Mouse (Mus musculus) lung, embryonic 14.5 days (tissue): ENCODE results near the gene Klhdc2. TPM values are rescaled to one million over a fixed set of nuclear protein-coding genes. Genes with fewer than 3 reads are reported as not detected.
A peak's percentile ranks its signal among the peaks of the same experiment; 100 is the strongest.

ENCODE experiments used
- ATAC-seq: fragments of 200-750 bp; cut with Nextera tagmentation; 2 replicates; pipeline ENCODE4 v1.8.0; 2017; ENCODE audit warnings: mild to moderate bottlenecking, moderate TSS enrichment, moderate library complexity; ENCODE audit not compliant: insufficient read depth
- DNase-seq: peaks from one replicate; pipeline ENCODE4 v3.0.0-alpha.2; 2015
- H3K27ac ChIP-seq: fragments of 300-500 bp; sonication (generic); 2 replicates; pipeline ENCODE4 v1.5.1; 2014; ENCODE audit warnings: low read depth, mild to moderate bottlenecking, moderate library complexity
- H3K27me3 ChIP-seq: fragments of 300-500 bp; sonication (generic); 2 replicates; pipeline ENCODE4 v1.6.1; 2014; ENCODE audit warnings: low read length, control low read depth; ENCODE audit not compliant: insufficient read depth
- H3K36me3 ChIP-seq: fragments of 300-500 bp; sonication (generic); 2 replicates; pipeline ENCODE4 v1.6.1; 2014; ENCODE audit warnings: control low read depth; ENCODE audit not compliant: insufficient read depth
- H3K4me1 ChIP-seq: fragments of 300-500 bp; sonication (generic); 2 replicates; pipeline ENCODE4 v1.6.1; 2014; ENCODE audit warnings: antibody characterized with exemption, control low read depth; ENCODE audit not compliant: insufficient read depth
- H3K4me2 ChIP-seq: fragments of 300-500 bp; sonication (generic); 2 replicates; pipeline ENCODE4 v1.6.1; 2014; ENCODE audit warnings: mild to moderate bottlenecking
- H3K4me3 ChIP-seq: fragments of 300-500 bp; sonication (generic); 2 replicates; pipeline ENCODE4 v1.5.1; 2014; ENCODE audit warnings: low read depth, low read length
- H3K9ac ChIP-seq: fragments of 300-500 bp; sonication (generic); 2 replicates; pipeline ENCODE4 v1.6.1; 2014
- H3K9me3 ChIP-seq: fragments of 300-500 bp; sonication (generic); 2 replicates; pipeline ENCODE4 v1.6.1; 2016; ENCODE audit warnings: low read depth, low read length, control low read depth
- CTCF ChIP-seq: IDR thresholded peaks from 2 replicates; pipeline ENCODE4 v1.5.1; 2016; ENCODE audit warnings: antibody characterized with exemption, low read depth
- WGBS: fragments of 180-500 bp; shearing (Covaris S2); extraction: QIAGEN DNeasy Blood & Tissue Kit; methylation state at CpG from one replicate; pipeline ENCODE4 v1.1.7; 2014; 5-methylcytosine and 5-hydroxymethylcytosine counted together
- polyA plus RNA-seq: library from polyadenylated mRNA; unstranded; fragments of >200 nt; fragmentation: Nextera tagmentation; extraction: Ambion mirVana; gene quantifications from 2 replicates; pipeline ENCODE4 v1.2.1, GENCODE M21; 2014

Klhdc2 gene
- polyA plus RNA-seq: 141 and 142 TPM in 2 replicates

- no peaks in the 10 kb centered on the region for H3K27me3 ChIP-seq
- TF ChIP-seq CTCF: no peak
- WGBS: under 1% methylated on average over 98 of the region's 98 CpGs
- peak; percentile 98 for ATAC-seq
- H3K4me1 ChIP-seq: peaks cover 3% of the 10 kb centered on the region; the same call in 1 of the 2 replicates
- H3K27ac ChIP-seq: peak within 1 kb of the TSS; percentile 96
- peak within 1 kb of the TSS; percentile 96 for H3K4me3 ChIP-seq
- peak within 1 kb of the TSS; percentile 75 for H3K4me2 ChIP-seq
- peak; percentile 96 for DNase-seq
- peak within 1 kb of the TSS; percentile 97 for H3K9ac ChIP-seq
- H3K9me3 ChIP-seq: no peaks in the 10 kb centered on the region
- peaks cover 12% of the 10 kb centered on the region; the same call in 1 of the 2 replicates for H3K36me3 ChIP-seq
Measured at GRCm38 (mm10) chr12:69296511-69297410, at the start of gene Klhdc2. TSS of gene Klhdc2 (plus strand) at chr12:69296681.

GRCm38 (mm10) chr12:69249766-69250165 lies 46.7 kb upstream of the Klhdc2 start:
- WGBS: 87% methylated on average over 4 of the region's 4 CpGs
- Histone ChIP-seq H3K4me2 (no peak overlapping the region), H3K36me3 (no peaks in the 10 kb centered on the region), H3K9ac (no peak overlapping the region), H3K9me3 (no peaks in the 10 kb centered on the region), H3K27me3 (no peaks in the 10 kb centered on the region), H3K27ac (no peak overlapping the region), H3K4me3 (no peak overlapping the region), H3K4me1 (no peaks in the 10 kb centered on the region)
- DNase-seq: no peak
- no peak for ATAC-seq
- TF ChIP-seq CTCF: no peak

- Histone ChIP-seq H3K4me1 (no peaks in the 10 kb centered on the region), H3K4me2 (no peak overlapping the region), H3K36me3 (no peaks in the 10 kb centered on the region), H3K9ac (no peak overlapping the region), H3K9me3 (no peaks in the 10 kb centered on the region), H3K27me3 (no peaks in the 10 kb centered on the region), H3K4me3 (no peak overlapping the region), H3K27ac (no peak overlapping the region)
- ATAC-seq (no peak), DNase-seq (peak; percentile 16)
- no peak for TF ChIP-seq CTCF
- WGBS: 45% methylated on average over 8 of the region's 8 CpGs
Measured at GRCm38 (mm10) chr12:69250756-69251155, 45.7 kb upstream of the Klhdc2 start.

GRCm38 (mm10) chr12:69253806-69254205 lies 42.7 kb upstream of the Klhdc2 start:
- Histone ChIP-seq H3K4me3 (no peak overlapping the region), H3K27ac (no peak overlapping the region), H3K9ac (no peak overlapping the region), H3K36me3 (no peaks in the 10 kb centered on the region), H3K9me3 (no peaks in the 10 kb centered on the region), H3K4me1 (no peaks in the 10 kb centered on the region), H3K27me3 (no peaks in the 10 kb centered on the region), H3K4me2 (no peak overlapping the region)
- DNase-seq (no peak), ATAC-seq (no peak)
- no peak for TF ChIP-seq CTCF
- WGBS: 92% methylated on average over 1 of the region's 1 CpGs

GRCm38 (mm10) chr12:69257836-69258235 lies 38.6 kb upstream of the Klhdc2 start:
- no peaks in the 10 kb centered on the region for H3K9me3 ChIP-seq
- H3K27ac ChIP-seq: no peak overlapping the region

GRCm38 (mm10) chr12:69262251-69262650 lies 34.2 kb upstream of the Klhdc2 start:
- Histone ChIP-seq H3K9me3 (no peaks in the 10 kb centered on the region), H3K36me3 (no peaks in the 10 kb centered on the region), H3K27me3 (no peaks in the 10 kb centered on the region), H3K4me3 (no peak overlapping the region), H3K27ac (no peak overlapping the region), H3K4me1 (no peaks in the 10 kb centered on the region), H3K4me2 (no peak overlapping the region), H3K9ac (no peak overlapping the region)
- no peak for TF ChIP-seq CTCF
- WGBS: 93% methylated on average over 5 of the region's 5 CpGs
- DNase-seq: no peak
- ATAC-seq: no peak

More at GRCm38 (mm10) chr12:69257836-69258235, 38.6 kb upstream of the Klhdc2 start:
- WGBS: 82% methylated on average over 11 of the region's 11 CpGs
- no peak for TF ChIP-seq CTCF
- Histone ChIP-seq H3K36me3 (no peaks in the 10 kb centered on the region), H3K4me3 (no peak overlapping the region), H3K9ac (no peak overlapping the region), H3K4me2 (no peak overlapping the region), H3K4me1 (no peaks in the 10 kb centered on the region), H3K27me3 (no peaks in the 10 kb centered on the region)
- ATAC-seq (no peak), DNase-seq (no peak)

GRCm38 (mm10) chr12:69265031-69265430 lies 31.4 kb upstream of the Klhdc2 start:
- no peaks in the 10 kb centered on the region for H3K27me3 ChIP-seq
- no peak for TF ChIP-seq CTCF
- no peaks in the 10 kb centered on the region for H3K4me1 ChIP-seq
- ATAC-seq (no peak), DNase-seq (no peak)
- H3K9me3 ChIP-seq: no peaks in the 10 kb centered on the region
- H3K36me3 ChIP-seq: no peaks in the 10 kb centered on the region
- H3K4me2 ChIP-seq: no peak overlapping the region
- no peak overlapping the region for H3K27ac ChIP-seq
- H3K4me3 ChIP-seq: no peak overlapping the region
- H3K9ac ChIP-seq: no peak overlapping the region
- 74% methylated on average over 3 of the region's 3 CpGs for WGBS
